Mouse (Mus musculus): Measurements from ENCODE around the gene Hoxa3. TPM values are rescaled to one million over a fixed set of nuclear protein-coding genes. Genes with fewer than 3 reads are reported as not detected.

Gene Hoxa3
- polyA plus RNA-seq, 1 experiment = not detected

DNA sequence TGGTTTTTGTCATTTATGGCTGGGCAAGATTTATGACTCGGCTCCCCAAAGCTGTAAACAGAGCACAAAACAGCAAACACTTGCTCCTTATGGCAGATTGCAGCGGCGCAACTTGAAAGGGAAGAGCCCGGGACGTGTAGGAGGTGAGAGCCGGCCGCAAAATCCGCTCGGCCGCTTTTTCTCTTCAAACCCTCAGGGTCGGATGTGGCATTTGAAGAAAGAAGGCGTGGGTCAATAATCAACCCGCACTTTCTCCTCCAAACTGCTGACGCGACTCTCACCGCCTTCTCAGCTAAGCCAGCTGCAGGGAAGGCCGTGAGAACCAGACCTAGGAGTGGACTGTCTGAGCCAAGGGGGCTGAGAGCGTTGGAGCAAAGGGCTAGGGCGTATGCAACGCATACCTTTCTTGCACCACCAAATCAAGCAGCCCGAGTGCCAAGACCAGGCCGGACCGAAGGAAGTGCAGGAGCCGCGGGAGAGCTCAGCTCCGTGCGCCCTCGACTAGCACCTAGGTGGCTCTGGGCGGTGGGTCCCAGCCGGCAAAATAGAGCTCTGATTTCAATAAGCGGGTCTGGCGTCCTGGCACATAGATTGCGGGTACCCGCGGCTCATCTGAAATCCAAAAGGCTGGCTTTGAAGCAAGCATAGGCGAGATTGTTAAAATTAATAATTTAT lies 35.9 kb downstream of the Hoxa3 start, which contains the start of gene 5730596B20Rik:
5730596B20Rik (plus strand) TSS at position 438 of the 675 bp plus-strand sequence.
- Histone ChIP-seq H3K4me1 (ENCODE audit: control insufficient read depth, insufficient read depth, low read length) (no peaks in the 10 kb centered on the region), H3K27ac (ENCODE audit: insufficient read depth, low read depth, low read length) (no peak within 1 kb of the TSS), H3K4me3 (ENCODE audit: insufficient read depth, low read length) (no peak within 1 kb of the TSS)
- TF ChIP-seq CTCF (IDR thresholded peaks at IDR 0.05; ENCODE audit: low read depth, low read length) (no peak), POLR2A (IDR thresholded peaks at IDR 0.05; ENCODE audit: borderline replicate concordance, low read depth, low read length) (no peak)

DNA sequence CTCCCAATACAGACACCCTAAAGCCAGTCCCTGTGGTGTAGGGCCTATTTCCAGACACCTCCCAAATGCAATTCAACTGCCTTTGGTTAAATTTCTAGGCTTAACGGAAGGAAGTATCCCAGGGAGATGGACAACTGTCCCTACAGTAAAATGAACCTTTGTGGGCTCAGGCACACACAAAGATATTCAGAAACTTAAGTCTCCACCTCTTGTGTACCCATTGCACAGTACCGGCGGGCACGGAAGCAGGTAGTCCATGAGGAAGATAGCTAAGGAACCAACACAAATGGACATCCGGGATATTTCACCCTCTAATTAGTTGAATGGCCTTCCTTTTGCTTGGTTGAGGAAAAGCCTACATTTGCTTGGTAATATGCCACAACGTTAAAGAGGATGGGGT lies 36.7 kb downstream of the Hoxa3 start:
- H3K27ac ChIP-seq (ENCODE audit: insufficient read depth, low read depth, low read length) = no peak overlapping the region
- no peaks in the 10 kb centered on the region for H3K4me1 ChIP-seq (ENCODE audit: control insufficient read depth, insufficient read depth, low read length)
- TF ChIP-seq POLR2A (IDR thresholded peaks at IDR 0.05; ENCODE audit: borderline replicate concordance, low read depth, low read length) = no peak
- no peak for TF ChIP-seq CTCF (IDR thresholded peaks at IDR 0.05; ENCODE audit: low read depth, low read length)
- H3K4me3 ChIP-seq (ENCODE audit: insufficient read depth, low read length) = no peak overlapping the region

DNA sequence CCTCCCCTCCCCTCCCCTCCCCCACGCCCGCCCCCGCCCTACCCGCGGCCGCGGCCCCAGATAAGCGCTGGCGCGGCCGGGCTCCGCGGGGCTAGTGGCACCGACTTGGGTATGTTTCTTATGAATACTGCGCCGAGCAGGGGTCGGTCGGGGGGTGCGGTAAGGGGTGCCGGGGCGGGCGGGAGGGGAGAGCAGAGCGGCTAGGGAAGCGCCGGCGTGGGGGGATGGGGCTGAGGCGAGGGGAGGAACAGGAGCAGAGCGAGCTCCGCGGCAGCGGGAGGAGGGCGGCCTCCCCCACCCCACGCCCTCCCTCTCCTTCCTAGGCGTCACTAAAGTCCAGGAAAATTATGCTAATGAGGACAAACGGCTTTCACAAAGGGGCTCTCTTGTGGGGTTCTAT lies 37.3 kb downstream of the Hoxa3 start:
- no peak for TF ChIP-seq CTCF (IDR thresholded peaks at IDR 0.05; ENCODE audit: low read depth, low read length)
- TF ChIP-seq POLR2A (IDR thresholded peaks at IDR 0.05; ENCODE audit: borderline replicate concordance, low read depth, low read length) = no peak
- no peak overlapping the region for H3K27ac ChIP-seq (ENCODE audit: insufficient read depth, low read depth, low read length)

DNA sequence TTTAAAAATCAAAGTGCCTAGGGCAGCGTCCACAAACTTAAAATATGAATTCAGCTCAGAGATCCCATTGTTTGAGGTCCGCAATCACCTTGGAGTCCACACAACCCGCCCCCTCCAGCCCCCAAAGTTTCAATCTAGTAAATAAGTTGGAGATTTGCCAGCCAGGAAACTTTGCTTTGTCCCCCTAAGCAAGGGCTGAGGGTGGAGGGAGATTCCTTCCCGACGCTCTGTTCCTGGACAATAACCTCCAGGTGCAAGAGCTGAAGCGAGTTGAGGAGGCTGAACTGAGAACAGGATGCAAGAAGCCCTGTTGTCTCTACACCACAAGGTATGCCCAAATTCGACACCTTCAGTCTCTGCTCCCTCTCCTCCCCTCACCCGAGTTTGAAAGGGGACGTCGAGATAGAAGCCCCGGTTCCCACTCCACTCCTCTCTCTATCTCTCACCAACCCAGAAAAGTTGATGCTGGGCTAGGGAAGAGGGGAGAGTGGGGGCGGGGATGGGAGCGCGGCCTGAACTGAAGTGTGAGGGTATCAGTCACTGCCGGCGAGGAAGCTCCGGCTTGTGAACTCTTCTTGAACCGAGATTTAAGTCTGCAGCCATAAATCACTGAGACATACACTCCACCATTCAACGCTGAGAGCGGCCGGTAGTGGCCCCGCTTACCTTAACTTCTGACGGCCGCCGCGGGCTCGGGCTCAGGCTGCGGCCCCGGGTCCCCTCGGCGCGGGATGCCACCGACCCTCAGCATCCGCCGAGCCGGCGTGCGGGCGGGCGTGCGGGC lies 38.0 kb downstream of the Hoxa3 start:
- no peak overlapping the region for H3K4me3 ChIP-seq (ENCODE audit: insufficient read depth, low read length)
- H3K27ac ChIP-seq (ENCODE audit: insufficient read depth, low read depth, low read length) = no peak overlapping the region
- no peak for TF ChIP-seq POLR2A (IDR thresholded peaks at IDR 0.05; ENCODE audit: borderline replicate concordance, low read depth, low read length)
- TF ChIP-seq CTCF (IDR thresholded peaks at IDR 0.05; ENCODE audit: low read depth, low read length) = no peak
- no peaks in the 10 kb centered on the region for H3K4me1 ChIP-seq (ENCODE audit: control insufficient read depth, insufficient read depth, low read length)

More for the DNA sequence above, 37.3 kb downstream of the Hoxa3 start:
- Histone ChIP-seq H3K4me3 (ENCODE audit: insufficient read depth, low read length) (no peak overlapping the region), H3K4me1 (ENCODE audit: control insufficient read depth, insufficient read depth, low read length) (no peaks in the 10 kb centered on the region)

DNA sequence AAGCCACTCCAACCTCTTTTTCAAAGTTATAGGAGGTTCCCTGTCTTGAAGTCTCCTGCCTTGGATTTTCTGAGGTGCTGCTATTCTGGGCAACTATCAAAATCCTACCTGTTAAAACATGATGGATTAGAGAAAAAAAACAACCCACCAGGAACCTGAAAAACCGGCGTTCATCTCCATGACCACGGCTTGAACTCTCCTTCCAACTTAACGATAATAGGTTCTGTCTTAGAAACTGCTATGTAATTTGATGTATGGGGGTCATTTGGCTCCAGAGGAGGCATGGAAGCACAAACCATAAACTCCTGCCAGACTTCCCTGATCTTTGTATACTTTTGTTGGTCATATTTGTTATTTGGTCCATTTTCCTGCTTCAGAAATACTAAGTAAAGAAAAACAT lies 39.5 kb downstream of the Hoxa3 start:
- TF ChIP-seq POLR2A (IDR thresholded peaks at IDR 0.05; ENCODE audit: borderline replicate concordance, low read depth, low read length) = no peak
- no peak for TF ChIP-seq CTCF (IDR thresholded peaks at IDR 0.05; ENCODE audit: low read depth, low read length)
- Histone ChIP-seq H3K27ac (ENCODE audit: insufficient read depth, low read depth, low read length) (no peak overlapping the region), H3K4me1 (ENCODE audit: control insufficient read depth, insufficient read depth, low read length) (no peaks in the 10 kb centered on the region), H3K4me3 (ENCODE audit: insufficient read depth, low read length) (no peak overlapping the region)

DNA sequence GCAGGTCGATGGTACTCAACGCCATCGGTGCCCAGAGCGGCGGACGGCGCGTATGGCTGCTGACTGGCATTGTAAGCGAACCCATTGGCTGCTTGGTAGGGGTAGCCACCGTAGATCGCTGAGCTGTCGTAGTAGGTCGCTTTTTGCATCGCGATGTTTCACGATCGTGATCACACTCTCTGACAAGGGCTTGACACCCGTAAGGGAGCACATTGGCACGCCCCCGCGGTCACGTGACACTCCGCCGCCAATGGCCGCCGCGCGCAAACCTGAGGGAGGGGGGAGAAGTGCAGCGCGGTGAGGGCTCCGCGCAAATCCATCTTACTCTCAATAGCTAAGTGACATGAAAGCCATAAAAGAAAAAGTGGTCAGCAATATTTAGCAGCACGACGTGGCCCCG lies 40.6 kb downstream of the Hoxa3 start:
- Histone ChIP-seq H3K4me3 (ENCODE audit: insufficient read depth, low read length) (no peak overlapping the region), H3K27ac (ENCODE audit: insufficient read depth, low read depth, low read length) (no peak overlapping the region), H3K4me1 (ENCODE audit: control insufficient read depth, insufficient read depth, low read length) (no peaks in the 10 kb centered on the region)
- TF ChIP-seq POLR2A (IDR thresholded peaks at IDR 0.05; ENCODE audit: borderline replicate concordance, low read depth, low read length) (no peak), CTCF (IDR thresholded peaks at IDR 0.05; ENCODE audit: low read depth, low read length) (no peak)

DNA sequence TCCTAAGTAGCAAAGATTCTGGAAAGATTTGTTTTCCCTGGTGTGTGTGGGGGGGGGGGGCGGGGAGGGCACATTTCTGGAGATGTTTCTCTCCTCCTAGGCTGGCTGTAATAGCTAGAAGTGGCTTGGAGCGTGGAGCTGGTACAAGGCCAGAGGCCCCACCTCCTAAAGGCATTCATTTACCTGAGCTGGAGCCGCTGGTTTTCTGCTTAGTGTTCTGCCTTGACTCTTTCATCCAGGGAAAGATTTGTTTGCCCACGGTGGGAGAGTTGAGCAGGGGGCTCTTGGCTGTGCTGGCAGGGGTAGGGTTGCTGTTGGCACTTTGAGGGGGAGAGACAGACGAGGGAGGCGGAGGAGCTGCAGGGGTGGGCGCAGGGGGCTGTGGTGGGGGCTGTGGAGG lies 41.2 kb downstream of the Hoxa3 start:
- no peak for TF ChIP-seq POLR2A (IDR thresholded peaks at IDR 0.05; ENCODE audit: borderline replicate concordance, low read depth, low read length)
- no peak for TF ChIP-seq CTCF (IDR thresholded peaks at IDR 0.05; ENCODE audit: low read depth, low read length)
- Histone ChIP-seq H3K4me1 (ENCODE audit: control insufficient read depth, insufficient read depth, low read length) (no peaks in the 10 kb centered on the region), H3K27ac (ENCODE audit: insufficient read depth, low read depth, low read length) (no peak overlapping the region), H3K4me3 (ENCODE audit: insufficient read depth, low read length) (no peak overlapping the region)

DNA sequence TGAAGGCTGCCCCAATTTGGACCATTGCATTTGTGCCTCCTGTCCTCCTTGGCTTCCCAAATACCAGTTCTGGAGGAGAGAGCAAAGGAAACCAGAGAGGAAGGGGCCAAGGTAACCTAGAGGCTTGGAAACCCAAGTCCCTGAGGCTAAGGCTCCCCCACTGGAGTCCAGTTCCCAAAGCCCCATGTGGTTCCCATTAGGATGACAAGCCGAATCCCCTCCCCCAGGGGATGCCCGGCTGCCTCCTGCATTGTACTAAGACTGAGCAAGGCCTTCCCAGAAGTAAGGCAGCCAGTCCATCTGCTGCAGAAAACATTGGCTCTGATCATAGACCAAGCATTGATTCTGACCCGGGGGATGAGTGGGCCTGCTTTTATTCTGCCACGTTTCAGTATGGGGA lies 41.8 kb downstream of the Hoxa3 start:
- TF ChIP-seq CTCF (IDR thresholded peaks at IDR 0.05; ENCODE audit: low read depth, low read length) (no peak), POLR2A (IDR thresholded peaks at IDR 0.05; ENCODE audit: borderline replicate concordance, low read depth, low read length) (no peak)
- H3K4me3 ChIP-seq (ENCODE audit: insufficient read depth, low read length) = no peak overlapping the region
- H3K27ac ChIP-seq (ENCODE audit: insufficient read depth, low read depth, low read length) = no peak overlapping the region
- no peaks in the 10 kb centered on the region for H3K4me1 ChIP-seq (ENCODE audit: control insufficient read depth, insufficient read depth, low read length)

DNA sequence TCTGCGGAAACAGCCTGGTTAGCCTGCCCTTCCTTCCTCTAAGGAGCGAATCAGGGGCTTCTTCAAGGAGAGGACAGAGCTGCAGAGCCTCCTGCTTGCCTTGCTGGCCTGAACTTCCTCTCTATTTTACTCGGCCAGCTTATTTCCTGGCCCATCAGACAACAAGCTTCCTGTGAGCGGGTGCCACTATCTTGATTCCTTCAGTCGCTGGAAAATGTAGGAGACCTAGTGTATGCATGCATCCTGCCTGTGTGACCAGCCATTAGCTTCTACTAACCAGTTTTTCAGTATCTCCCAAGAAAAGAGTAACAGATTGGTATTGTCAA lies 42.3 kb downstream of the Hoxa3 start:
- Histone ChIP-seq H3K4me3 (ENCODE audit: insufficient read depth, low read length) (no peak overlapping the region), H3K4me1 (ENCODE audit: control insufficient read depth, insufficient read depth, low read length) (no peaks in the 10 kb centered on the region), H3K27ac (ENCODE audit: insufficient read depth, low read depth, low read length) (no peak overlapping the region)
- TF ChIP-seq CTCF (IDR thresholded peaks at IDR 0.05; ENCODE audit: low read depth, low read length) (no peak), POLR2A (IDR thresholded peaks at IDR 0.05; ENCODE audit: borderline replicate concordance, low read depth, low read length) (no peak)

DNA sequence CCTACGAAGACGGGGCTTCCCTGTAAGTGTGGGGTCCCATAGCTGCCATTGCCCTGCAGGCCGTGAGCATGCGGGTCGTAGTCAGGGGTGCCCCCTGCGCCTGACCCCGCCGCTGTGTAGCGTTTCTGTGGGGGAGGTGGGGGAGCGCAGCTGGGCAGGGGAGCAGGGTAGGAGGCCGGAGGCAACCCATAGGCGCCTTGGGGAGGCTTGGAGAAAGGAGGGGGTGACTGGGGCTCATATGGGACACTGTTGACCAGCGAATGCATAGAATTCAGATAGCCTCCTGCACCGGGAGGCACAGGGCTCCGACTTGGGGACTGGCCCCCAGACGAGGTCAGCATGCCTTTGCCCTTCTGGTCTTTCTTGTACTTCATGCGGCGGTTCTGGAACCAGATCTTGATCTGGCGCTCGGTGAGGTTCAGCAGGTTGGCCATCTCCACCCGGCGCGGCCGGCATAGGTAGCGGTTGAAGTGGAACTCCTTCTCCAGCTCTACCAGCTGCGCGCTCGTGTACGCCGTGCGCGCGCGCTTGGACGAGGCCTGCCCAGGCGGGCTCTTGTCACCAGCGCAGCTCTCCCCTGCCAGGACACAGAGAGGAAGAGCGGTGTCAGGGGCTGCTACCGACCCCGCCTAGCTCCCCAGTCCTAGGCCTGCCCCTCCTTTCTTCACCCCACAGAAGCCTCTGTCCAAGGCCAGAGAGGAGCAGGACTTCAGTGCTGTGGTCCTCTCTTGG lies 42.8 kb downstream of the Hoxa3 start:
- TF ChIP-seq POLR2A (IDR thresholded peaks at IDR 0.05; ENCODE audit: borderline replicate concordance, low read depth, low read length) (no peak), CTCF (IDR thresholded peaks at IDR 0.05; ENCODE audit: low read depth, low read length) (no peak)
- Histone ChIP-seq H3K27ac (ENCODE audit: insufficient read depth, low read depth, low read length) (no peak overlapping the region), H3K4me1 (ENCODE audit: control insufficient read depth, insufficient read depth, low read length) (no peaks in the 10 kb centered on the region), H3K4me3 (ENCODE audit: insufficient read depth, low read length) (no peak overlapping the region)
